Mouse (Mus musculus): ENCODE measurements around the gene Gm6509. TPM values are rescaled to one million over a fixed set of nuclear protein-coding genes. Genes with fewer than 3 reads are reported as not detected.
"Not testable (repeated sequence)": the region's sequence is repeated elsewhere in the genome, so short reads cannot be mapped to it uniquely, and the experiment has no call there.

Gm6509 gene
- polyA plus RNA-seq (2014; fragmentation: Nextera tagmentation; extraction: Ambion mirVana), result not detected in 2 replicates

DNA sequence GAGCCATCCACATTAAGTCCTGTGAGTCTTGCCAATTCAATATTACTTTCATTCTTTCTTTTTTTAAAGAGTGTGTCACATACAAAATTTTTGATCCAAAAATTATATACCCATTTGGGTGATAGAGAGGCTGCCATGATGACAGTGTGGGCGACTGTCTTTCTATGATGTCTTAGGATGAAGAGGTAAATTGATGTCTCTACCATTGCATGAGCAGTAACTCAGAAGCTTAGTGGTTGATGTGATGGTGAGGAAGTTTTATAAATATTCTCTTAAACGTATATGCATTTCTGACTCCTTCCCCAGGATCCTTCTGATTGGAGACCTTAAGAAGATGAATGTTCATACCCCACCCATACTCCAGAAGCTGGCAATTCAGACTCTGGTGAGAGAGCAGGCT is at the start of gene Gm6509:
TSS of gene Gm6509 (plus strand) at position 301 of the 400 bp plus-strand sequence.
- not testable (repeated sequence) for H3K4me2 ChIP-seq; H3K9me3 ChIP-seq (ENCODE audit: control insufficient read depth, low read length); H3K9ac ChIP-seq (ENCODE audit: low read length); H3K27me3 ChIP-seq (ENCODE audit: control insufficient read depth, insufficient read depth, low read length); ATAC-seq (ENCODE audit: low FRiP score); DNase-seq (ENCODE audit: low spot score, missing footprints); H3K36me3 ChIP-seq (ENCODE audit: control insufficient read depth, insufficient read depth, low read length); H3K27ac ChIP-seq (ENCODE audit: low read depth, low read length); H3K4me1 ChIP-seq (ENCODE audit: control insufficient read depth, insufficient read depth, low read length); H3K4me3 ChIP-seq (ENCODE audit: low read depth, low read length)
- no CpG with 5 or more reads among the region's 2 CpGs for WGBS

DNA sequence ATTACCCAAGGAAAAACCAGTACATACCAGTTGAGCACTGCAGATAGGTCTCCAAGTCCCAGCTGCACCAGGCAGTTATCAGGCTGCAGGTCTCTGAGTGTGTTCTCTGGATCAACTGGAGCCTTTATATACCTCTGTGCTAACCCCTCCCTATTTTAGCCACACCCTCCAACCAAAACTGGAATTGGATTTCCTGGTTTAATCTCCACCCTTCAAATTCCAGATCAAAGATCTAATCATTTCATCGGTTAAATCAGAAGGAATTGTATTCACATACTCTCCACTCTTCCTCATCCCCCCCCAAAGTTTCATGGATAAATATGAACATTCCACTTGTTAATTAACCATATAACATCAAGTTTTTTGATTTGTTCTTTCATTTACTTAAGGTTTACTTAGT is 7.5 kb upstream of the Gm6509 start, which contains the start of gene Gm3147:
TSS of gene Gm3147 (minus strand) at position 101 of the 400 bp plus-strand sequence.
- not testable (repeated sequence) for DNase-seq (ENCODE audit: low spot score, missing footprints); H3K4me3 ChIP-seq (ENCODE audit: low read depth, low read length); H3K27ac ChIP-seq (ENCODE audit: low read depth, low read length); H3K9me3 ChIP-seq (ENCODE audit: control insufficient read depth, low read length); H3K4me2 ChIP-seq; ATAC-seq (ENCODE audit: low FRiP score); H3K9ac ChIP-seq (ENCODE audit: low read length); H3K4me1 ChIP-seq (ENCODE audit: control insufficient read depth, insufficient read depth, low read length); H3K36me3 ChIP-seq (ENCODE audit: control insufficient read depth, insufficient read depth, low read length); H3K27me3 ChIP-seq (ENCODE audit: control insufficient read depth, insufficient read depth, low read length)
- no CpG with 5 or more reads among the region's 1 CpGs for WGBS

GRCm38 (mm10) chr5:94648082-94648481 is 24.3 kb downstream of the Gm6509 start, which contains the start of gene Gm6205:
Gene Gm6205 (plus strand): TSS chr5:94648382.
- H3K4me3 ChIP-seq (ENCODE audit: low read depth, low read length); H3K9me3 ChIP-seq (ENCODE audit: control insufficient read depth, low read length); DNase-seq (ENCODE audit: low spot score, missing footprints); H3K27ac ChIP-seq (ENCODE audit: low read depth, low read length); H3K4me1 ChIP-seq (ENCODE audit: control insufficient read depth, insufficient read depth, low read length); H3K9ac ChIP-seq (ENCODE audit: low read length); H3K4me2 ChIP-seq; H3K36me3 ChIP-seq (ENCODE audit: control insufficient read depth, insufficient read depth, low read length); H3K27me3 ChIP-seq (ENCODE audit: control insufficient read depth, insufficient read depth, low read length); ATAC-seq (ENCODE audit: low FRiP score): not testable (repeated sequence)
- no CpG with 5 or more reads among the region's 2 CpGs for WGBS

Other genes starting within 250 kb of the Gm6509 start
- not detected in 2 replicates for gene Gm7682, start 178.2 kb upstream of the Gm6509 start, polyA plus RNA-seq (2014; fragmentation: Nextera tagmentation; extraction: Ambion mirVana)
- not detected in 2 replicates for gene Gm3139, start 97.7 kb upstream of the Gm6509 start, polyA plus RNA-seq (2014; fragmentation: Nextera tagmentation; extraction: Ambion mirVana)
- gene Gm3147, start 7.6 kb upstream of the Gm6509 start, polyA plus RNA-seq (2014; fragmentation: Nextera tagmentation; extraction: Ambion mirVana), result not detected in 2 replicates
- gene Gm6205, start 24.4 kb downstream of the Gm6509 start, polyA plus RNA-seq (2014; fragmentation: Nextera tagmentation; extraction: Ambion mirVana), result not detected in 2 replicates
- gene Gm3183, start 241.5 kb downstream of the Gm6509 start, polyA plus RNA-seq (2014; fragmentation: Nextera tagmentation; extraction: Ambion mirVana), result not detected in 2 replicates

All from midbrain, embryonic 11.5 days (tissue).